Mouse (Mus musculus) myocyte (in vitro differentiated cells): ENCODE measurements around the gene Prkaa1.
"Not testable (repeated sequence)": the region's sequence is repeated elsewhere in the genome, so short reads cannot be mapped to it uniquely, and the experiment has no call there.

ENCODE experiments used
- POLR2AphosphoS2 ChIP-seq: IDR thresholded peaks from one replicate; pipeline ENCODE4 v1.6.1; 2011; ENCODE audit warnings: low read depth, control low read depth; ENCODE audit not compliant: insufficient read length
- TCF12 ChIP-seq: IDR thresholded peaks from one replicate; pipeline ENCODE4 v1.6.1; 2011; ENCODE audit warnings: mild to moderate bottlenecking, control low read depth; ENCODE audit not compliant: poor library complexity, insufficient read depth, severe bottlenecking

- TF ChIP-seq POLR2AphosphoS2, TCF12: not testable (repeated sequence)
Measured at GRCm38 (mm10) chr15:5230746-5231145, 87.1 kb downstream of the Prkaa1 start.
